Mouse (Mus musculus): ENCODE measurements at regions not wholly inside any gene's neighbourhood (a gene's known extent, or its start where the extent isn't known, plus 50 kb on each side); places are given as distances from the start of the nearest gene placed in this dataset.

DNA sequence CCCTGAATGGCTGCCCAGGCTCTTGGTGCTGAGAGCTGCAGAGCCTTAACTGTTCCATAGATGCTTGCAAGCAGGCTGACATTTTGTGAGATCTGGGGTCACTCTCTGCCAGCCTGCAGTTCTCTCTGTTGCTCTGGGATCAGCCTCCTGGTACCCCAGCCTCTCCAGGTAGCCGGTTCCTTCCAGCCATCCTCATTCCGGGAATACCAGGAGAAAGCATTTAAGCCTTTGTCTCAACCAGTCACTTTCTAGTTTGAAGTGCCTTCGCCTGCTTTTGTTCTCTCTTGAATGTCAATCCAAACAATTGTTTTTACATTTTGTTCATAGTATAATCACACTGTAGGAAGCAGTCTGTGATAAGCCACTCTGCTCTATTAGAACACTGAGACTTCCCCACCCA lies 281.0 kb upstream of the Rtl1 start:
- DNase-seq (ENCODE audit: low read depth, low spot score), result no peak

DNA sequence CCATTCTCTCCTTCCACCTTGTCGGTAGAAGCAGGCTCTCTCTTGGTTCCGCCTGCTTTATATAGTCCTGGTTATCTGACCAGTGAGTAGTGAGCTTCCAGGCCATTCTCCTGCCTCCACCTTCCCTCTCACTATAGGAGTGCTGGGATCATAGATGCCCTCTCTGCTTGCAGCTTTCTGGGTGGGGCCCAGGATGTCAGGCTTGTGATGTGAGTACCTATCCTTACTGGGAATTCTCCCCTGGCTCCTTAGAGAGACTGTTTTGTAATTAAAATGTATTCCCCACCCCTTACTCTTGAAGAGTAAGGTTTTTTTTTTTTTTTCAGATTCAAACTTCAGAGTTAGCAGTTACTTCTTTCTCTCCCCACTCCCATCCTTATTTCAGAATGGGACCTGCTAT lies 291.1 kb upstream of the Rtl1 start:
- DNase-seq (ENCODE audit: low read depth, low spot score), result no peak

DNA sequence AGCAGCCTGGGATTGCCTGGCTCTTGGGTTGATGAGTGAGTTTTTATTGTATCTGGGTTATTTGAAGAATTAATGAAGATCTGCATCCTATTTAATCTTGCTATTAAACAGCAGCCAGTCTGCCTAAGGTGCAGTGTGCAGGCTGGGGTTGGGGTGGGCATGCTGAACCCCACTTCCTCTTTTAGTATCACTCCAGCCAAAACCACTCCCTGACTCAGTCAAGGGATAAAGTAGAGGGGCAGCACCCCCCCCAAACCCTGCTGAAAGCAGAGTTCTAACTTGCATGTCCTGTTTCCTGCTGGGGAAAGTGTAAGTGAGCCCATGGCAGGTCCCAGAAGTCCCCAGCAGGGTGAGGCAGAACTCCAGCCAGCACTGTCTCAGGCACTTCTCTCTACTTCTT lies 292.7 kb upstream of the Rtl1 start:
- DNase-seq (ENCODE audit: low read depth, low spot score), result no peak

DNA sequence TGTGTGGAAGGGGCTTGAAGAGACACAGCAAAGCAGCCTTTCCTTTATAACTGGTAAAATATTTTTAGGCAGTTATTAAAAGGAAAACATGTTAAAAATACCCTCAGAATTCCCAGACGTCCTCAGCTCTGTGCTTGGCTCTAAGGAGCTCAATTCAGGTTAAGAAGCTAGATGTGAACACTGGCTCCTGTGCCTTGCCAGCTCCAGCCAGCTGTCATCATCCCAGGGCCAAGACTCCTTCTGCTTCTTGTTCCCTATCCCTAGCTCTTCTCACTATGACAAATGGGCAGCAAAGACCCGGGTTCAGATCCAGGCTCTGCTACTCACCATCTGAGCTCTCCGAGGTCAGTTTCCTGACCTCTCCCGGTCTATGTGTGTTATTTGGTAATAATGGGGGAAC lies 293.5 kb upstream of the Rtl1 start:
- no peak for DNase-seq (ENCODE audit: low read depth, low spot score)

DNA sequence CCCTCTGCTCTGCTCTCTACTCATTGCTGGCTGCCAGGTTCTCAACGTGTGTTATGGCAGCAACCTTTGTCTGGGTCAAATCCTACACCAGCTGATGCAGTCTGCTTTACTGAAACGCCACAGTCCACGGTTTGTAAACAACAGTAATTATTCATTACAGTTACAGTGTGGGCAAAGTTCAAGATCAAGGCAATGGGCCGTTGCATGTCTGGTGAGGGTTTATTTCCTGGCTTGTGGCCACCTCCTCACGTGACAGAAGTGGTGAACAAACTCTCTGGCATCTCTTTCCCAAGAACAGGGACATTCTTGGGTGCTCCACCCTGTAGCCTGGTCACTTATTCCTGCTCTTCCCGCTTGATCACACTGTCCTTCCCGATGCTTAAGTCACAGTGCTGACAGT lies 295.3 kb upstream of the Rtl1 start:
- no peak for DNase-seq (ENCODE audit: low read depth, low spot score)

DNA sequence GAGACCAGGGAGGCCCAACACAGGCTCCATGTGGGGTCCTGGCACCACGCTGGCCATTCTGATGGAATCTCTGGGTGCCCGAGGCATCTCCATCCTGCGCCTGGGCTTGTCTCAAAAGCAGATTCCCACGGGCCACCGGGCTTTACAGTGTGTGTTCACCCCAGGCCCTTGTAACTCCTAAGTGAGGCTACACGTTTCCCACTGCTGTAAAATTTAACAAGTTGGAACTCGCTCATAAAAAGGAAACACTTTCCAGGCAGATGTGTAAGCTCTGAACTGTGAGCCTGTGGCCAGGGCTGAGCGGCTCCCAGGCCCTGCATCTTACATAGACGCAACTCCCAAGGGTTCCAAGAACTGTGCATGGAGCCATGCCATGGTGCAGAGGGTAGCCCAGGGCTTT lies 296.3 kb upstream of the Rtl1 start:
- no peak for DNase-seq (ENCODE audit: low read depth, low spot score)

DNA sequence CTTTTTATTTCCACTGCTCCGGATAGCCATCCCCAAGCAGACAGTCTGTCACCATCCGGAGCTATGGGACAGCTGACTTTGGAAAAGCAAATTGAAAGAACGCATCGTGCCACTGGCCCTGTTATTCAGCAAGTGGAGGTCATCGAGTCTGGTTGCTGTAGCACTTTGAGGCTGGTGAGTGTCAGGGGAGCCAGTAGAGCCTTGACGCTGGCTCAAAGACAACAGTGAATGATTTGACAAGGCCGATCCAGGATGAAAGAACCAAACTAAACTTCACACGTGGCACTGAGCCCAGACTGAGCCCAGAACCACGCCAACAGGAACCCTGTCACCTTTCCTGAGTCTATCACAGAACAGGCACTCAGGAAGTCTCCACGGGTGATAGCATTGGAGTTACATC lies 296.8 kb upstream of the Rtl1 start:
- no peak for DNase-seq (ENCODE audit: low read depth, low spot score)

DNA sequence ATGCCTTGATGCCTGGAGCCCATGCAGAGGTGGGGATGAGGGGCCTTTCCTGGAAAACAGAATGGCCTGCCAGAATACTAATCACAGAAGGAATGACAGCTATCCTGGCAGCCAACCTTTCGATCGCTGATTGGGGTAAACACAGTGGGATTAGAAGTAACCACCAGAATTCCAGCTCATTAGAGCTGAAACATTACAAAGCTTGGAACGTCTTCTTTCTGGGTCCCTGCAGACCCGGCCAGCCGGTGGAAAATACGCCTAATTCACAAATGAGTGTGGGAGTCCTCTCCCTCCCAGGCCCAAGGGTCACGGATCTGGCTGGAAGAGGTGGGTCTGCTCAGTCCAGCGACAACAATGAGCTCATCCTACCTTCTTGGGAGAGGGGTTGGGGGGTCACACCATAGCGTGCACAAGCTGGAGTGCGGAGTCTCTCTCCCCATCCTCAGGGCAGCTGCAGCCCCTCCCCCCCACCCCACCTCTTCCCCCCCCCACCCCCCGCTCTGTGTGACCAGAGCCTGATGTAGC lies 297.8 kb upstream of the Rtl1 start:
- no peak for DNase-seq (ENCODE audit: low read depth, low spot score)

DNA sequence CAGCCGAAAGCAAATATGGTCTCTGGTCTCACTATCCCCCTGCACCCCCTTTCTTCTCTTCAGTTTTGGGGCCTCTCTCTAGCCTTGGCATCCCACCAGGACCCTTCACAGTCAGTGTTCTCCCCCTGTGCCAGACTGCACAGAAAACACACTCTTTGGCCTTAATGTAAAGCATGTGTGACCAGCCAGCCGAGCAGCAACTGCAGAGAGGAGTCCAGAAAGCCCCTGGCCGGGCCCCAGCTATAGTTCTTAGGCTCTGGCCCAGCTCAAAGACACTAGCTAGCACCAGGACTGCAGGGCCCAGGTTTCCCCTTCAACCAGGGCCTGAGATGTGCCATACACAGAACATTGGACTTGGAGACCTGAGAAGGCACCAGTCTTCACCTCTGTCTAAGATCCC lies 299.3 kb upstream of the Rtl1 start:
- no peak for DNase-seq (ENCODE audit: low read depth, low spot score)

DNA sequence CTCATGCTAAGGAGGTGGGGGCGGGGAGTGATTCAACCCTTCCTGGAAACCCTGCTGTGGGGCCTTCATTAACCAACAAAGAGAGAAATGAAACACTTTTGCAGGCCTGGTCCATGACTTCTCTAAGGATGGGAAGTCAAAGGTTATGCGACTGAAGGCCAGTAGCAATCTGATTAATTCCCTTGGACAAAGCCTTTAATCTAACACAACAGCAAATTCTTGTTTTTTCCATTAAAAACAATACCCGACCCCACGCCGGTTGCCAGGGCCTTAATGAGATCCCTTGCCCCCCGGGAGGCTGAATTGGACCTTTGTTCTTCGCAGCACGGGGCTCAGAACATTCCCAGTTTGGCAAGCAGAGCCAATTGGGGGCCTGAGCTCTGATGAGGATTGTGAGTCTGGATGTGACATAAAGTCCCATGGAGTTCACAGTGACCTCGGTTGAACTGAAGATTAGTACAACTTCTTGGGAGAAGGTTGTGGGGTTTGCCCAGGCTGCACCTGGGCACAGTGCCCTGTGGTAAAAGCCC lies 310.9 kb upstream of the Rtl1 start:
- no peak for DNase-seq (ENCODE audit: low read depth, low spot score)

DNA sequence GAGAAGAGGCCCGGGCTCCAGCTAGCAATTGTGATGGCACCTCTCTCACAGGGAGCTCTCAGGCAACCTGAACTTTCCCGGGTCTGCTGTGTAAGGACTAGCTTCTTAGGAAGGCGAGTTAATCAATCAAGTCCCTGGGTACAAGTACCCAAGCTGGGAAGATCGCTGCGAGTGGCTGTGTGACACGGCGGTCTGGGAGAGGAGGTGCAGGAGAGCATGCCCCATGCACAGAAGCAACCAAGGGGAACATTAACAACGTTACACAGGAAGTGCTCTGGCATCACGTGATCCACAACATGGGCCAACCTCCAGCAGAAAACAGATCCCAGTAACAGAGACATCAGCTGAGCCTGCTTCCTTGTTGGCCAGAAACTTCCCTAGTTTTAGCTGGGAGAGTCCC lies 311.4 kb upstream of the Rtl1 start:
- DNase-seq (ENCODE audit: low read depth, low spot score), result no peak

DNA sequence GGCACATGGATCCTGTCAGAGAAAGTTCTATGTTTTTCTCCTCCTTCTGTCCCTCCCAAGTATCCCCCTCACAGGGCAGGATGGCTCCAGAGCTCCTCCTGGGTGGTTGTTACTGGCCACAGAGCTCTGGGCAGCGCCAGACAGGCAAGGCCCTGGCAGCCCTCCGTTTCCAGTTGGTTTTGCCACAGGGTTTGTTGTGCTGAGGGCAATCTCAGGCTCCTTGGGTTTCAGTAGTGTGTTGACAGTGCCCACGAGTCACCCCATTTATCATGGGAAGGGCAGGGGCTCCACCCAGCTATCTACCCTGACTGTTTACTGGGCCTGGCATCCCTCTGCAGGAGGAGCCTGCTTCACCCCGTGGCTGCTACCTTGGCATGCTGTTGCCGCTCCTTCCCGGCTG lies 317.6 kb upstream of the Rtl1 start:
- DNase-seq (ENCODE audit: low read depth, low spot score), result no peak

DNA sequence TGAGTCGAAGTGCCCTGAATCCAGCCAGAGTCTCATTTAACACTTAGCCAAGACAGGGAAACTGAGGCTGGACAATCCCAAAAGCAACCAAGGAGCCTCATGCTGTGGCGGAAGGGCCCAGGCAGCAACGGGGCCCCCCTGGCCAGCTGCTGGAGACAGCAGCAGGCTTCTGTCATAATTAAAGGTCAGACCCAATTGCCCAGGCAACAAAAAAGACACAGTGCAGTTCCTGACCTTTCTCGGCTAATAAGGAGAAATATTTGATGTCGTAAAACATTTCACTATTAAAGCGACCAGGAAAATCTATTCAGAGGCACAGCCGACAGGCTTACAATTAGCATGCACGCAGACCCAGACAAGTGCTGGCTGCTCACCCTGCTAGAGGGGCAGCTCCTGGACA lies 318.8 kb upstream of the Rtl1 start:
- DNase-seq (ENCODE audit: low read depth, low spot score), result no peak

DNA sequence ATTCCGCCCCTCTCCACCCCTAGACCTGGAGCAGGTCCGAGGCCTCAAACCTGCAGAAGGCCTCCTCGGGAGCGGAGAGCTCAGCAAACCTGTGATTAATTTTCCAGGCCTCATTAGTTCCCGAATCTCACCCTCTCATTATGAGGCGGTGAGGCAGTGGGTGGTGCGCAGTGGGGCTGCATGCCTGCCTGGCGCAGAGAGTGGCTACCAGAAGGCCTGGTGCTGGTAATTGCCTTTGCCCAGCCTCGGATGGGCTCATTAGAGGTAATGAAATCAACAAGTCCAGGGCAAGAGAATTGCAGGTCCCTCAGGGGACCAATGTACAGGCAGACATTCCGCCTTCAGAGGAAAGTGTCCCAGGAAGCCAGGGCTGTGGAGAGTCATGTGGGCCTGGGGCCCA lies 322.0 kb upstream of the Rtl1 start:
- no peak for DNase-seq (ENCODE audit: low read depth, low spot score)

DNA sequence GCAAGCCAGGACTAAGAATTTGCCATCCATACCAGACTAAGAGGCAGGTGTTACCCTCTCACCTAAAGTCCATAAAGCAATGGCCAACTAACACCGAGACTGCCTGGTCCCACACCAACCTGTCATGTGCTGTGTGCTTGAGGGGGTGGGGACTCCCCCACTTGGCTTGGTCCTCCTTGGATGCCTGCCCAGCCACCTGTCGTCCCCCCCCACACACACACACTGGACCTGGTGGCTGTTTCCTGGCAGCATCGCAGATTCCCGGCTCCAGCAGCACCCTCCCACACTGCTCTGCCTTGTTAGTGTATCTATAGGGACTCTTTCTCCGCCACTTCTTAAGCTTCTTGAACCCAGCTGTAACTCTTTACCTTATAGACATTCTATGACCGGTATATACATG lies 325.7 kb upstream of the Rtl1 start:
- no peak for DNase-seq (ENCODE audit: low read depth, low spot score)

DNA sequence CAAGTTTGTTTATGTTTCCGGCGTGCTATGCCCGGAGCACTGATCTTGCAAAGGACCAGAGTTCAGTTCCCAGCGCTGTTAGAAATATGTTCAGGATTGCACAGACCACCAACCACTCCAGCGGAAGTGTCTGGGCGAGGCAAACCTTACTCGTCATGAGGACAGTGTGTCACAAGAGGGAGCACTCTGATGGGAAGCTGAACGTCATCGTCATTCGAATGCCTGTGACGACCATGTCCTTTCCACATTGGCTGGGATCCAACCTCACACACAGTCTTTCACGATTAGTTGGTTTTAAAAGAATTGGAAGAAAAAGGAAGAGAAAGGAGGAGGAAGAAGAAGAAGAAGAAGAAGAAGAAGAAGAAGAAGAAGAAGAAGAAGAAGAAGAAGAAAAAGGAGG lies 326.5 kb upstream of the Rtl1 start:
- no peak for DNase-seq (ENCODE audit: low read depth, low spot score)

DNA sequence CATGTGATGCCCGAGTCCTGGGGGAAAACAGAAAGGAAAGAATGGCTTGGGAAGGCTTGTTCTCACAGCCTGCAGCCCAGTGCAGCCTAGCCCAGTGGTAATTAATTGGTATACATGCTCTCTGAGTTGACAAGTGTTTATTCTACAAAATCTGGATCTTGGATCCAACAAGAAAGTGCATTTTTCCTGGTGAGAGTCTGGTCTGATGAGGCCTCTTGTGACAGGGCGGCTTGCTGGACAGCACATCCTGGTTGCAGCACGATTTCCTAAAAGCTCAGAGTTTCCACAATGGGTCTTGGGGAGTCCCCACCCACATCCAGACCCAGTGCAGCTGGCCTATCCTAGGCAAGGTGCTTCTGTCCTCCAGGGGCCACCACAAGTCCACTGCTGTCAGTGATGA lies 332.7 kb upstream of the Dio3 start:
- DNase-seq (ENCODE audit: low read depth, low spot score), result no peak

DNA sequence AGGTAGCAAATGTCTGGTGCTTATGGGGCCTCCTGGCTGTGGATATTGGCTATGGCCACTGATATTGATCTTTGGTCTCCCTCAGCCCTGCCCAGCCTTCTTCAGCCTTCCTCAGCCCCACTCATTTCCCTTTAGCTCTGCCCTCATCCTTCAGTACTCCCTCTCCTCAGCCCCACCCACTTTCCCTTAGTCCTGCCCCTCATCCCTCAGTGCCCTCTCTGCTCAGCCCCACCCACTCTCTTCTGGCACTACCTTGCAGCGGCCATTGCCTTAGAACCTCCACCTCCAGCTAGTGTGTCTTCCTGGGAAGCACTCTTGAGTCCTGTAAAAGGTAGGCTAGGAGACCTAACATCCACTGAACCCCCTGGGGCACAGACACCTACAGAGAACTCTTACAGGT lies 331.9 kb upstream of the Dio3 start:
- DNase-seq (ENCODE audit: low read depth, low spot score), result no peak

DNA sequence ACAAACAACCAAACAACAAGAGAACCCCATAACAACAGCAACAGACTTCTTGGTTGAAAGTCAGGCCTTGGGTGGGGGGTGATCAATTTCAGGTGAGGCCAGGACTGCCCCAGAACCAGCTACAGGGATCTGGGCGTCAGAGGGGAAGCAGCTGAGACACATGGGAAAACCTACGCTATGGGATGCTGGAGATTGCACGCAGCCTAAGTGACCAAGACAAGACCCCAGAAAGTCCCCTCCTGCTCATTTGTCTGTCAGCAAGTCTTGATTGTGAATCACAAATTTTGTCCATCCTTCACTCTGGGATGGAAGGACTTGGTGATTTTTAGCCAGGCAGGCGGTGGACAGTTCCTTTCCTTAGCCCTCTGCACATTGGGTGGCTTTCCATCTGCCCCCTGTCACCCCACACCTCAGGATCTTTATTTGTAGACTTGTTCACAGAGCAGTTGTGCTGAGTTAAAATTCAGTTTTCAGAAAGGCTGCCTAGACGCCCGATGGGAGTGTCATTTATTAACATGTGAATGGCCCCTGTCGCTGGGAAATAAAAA lies 330.9 kb upstream of the Dio3 start:
- DNase-seq (ENCODE audit: low read depth, low spot score), result no peak

DNA sequence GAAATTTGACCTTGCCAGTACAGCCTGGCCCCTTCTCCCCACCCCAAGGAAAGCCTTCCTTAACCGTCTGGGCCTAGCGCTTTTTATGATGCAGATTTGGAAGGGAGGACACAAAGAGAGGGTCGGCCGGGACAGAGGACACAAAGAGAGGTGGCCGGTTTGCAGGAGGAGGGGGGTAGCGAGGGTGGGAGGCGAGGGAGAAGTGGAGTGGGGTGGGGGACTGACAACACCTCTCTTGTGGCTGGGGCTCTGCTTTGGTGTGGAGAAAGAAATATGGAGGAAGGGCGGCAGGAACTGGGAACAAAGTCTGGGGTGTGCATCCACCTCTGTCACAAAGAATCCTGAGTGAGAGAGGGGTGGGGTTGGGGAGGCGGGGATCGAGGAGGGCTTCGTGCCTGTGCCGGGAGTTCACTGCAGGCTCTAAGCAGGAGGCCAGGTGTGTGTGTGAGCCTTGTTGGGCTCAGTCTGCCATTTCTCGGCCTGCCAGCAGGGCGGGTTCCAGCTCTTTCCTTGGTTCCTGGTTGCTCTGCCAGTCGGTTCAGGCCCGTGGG lies 330.4 kb upstream of the Dio3 start:
- DNase-seq (ENCODE audit: low read depth, low spot score), result no peak

DNA sequence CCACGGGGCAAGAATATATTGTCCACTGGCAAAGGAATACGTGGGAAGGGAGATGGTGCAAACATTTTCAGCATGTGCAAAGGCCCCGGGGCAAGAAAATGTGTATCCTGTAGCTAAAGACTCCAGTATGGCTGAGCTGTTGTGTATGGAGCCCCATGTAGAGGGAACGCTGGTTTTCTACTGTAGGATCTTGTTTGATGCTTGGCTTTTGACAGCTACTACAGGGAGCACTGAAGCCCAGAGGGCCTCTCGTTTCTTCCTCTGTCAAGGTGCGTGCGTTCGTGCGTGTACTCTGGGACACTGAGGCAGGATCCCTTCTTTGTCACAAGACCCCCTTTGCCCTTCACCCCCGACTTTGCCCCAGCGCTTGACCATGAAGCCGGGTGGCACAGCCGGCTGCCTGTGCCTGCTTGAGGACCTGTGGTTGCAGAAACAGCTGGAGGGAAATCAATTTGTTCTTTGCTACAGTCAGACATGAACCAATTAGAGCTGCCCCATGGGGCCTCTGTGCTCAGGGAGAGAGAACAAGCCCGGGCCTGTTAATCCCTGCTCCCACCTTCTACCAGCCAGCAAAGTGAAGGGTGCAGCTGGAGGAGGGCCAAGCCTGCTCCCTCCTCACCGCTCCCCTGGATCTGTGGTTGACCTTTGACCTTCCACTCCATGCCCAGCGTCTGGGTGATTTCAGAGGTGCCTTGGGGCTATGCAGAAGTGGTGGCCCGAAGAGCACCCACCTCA lies 329.5 kb upstream of the Dio3 start:
- no peak for DNase-seq (ENCODE audit: low read depth, low spot score)

DNA sequence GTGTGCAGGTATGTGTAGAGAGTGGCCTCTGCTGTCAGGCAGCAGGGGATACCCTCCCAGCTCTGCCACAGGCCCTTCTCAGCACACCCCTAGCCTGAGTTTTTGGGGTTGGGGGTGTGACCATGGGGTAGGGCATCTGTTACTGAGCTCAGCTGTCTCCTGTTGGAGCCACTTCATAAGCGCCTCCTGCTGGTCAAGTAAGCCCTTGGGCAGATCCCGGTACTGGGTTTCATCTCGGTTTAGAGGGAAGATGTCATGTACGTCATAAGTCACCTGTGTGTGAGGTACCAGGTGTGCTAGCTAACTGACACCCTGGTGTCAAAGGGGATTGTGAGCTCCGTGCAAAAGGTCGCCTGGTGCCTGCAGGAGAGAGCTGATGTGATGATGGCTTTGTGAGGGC lies 328.2 kb upstream of the Dio3 start:
- DNase-seq (ENCODE audit: low read depth, low spot score), result no peak

DNA sequence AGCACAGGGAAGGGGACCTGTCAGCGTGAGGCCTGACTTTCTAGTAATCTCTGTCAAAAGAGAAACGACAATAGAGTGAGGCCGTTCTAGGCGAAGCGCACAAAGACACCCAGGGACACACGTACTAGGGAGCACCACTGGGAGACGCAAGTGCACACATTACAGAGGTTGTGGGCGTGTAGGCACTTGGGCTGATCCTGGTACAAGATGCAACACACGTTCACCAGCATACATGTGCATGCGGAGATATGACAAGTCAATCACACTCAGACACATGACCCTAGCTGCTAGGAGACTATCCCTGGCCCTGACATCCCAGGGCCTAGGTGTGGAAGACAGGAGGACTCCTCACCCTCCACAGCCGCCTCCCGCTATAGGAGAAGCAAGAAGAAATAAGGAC lies 327.4 kb upstream of the Dio3 start:
- DNase-seq (ENCODE audit: low read depth, low spot score), result no peak

All from A20 (cell line).